Mouse (Mus musculus) cerebellum, adult 8-10 months (tissue): ENCODE measurements around the gene Sorl1.

Source experiments
- DNase-seq: peaks from one replicate; pipeline ENCODE4 v3.0.0; 2022

The Sorl1 gene

DNA sequence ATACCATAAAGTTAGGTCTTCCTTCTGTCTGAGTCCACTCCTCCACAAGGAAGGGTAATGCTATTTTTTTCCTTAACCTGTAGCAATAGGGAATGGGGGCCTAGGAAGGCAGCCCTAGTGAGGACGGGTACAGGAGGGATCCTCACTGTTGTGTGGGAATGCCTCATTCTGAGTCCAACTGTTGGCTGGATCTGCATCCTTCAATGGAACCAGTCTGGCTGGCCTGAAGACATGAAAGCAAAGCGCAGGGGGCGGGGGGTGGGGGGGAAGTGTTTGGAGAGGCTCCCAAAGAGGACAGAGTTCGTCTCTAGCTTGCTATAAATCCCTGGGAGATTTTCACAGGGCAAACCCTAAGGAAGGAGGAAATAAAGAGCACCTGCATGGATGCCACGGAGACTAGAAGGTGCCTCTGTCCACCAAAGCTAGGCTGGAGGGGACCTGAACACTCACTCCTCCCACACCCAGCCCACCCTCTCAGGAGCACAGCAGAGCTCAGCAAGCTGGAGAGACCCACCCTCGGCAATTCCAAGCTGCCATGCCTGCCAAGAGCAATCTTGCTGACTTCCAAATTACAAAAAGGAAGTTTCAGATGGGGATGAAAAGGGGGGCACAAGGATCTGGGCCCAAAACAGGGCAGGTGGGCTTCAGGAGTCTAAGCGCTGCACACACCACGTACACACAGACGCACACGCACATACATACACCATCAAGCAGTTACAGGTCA lies 2.3 kb downstream of the Sorl1 start:
- peak; percentile 28 for DNase-seq

DNA sequence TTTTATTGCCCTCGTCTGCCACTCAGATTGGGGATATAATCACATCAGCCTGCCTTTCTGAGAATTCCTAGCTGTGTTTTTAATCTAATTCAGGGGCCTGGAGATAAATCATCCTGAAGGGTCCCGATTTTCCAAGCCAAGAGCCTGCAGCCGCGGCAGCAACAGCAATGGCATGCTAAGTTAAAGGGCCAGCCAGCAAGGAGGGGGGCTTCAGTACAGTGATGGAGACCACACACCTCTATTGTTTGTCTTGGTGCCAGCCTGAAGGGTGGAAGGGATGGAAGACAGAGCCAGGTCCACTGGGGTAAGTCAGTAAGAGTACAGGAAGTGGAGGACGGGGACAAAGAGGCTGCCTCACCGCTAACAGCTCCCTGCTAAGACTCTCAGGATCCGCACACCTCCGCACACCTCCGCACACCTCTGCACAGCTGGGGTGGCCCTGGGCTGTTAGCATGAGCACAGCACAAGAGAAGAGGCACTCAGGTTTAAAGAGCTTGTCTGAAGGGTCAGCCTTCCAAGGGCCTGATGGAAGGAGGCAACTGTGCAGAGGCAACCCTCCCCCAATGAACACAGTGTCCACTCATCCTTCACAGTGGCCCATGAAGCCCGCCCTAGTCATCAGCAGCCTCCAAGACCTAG lies 7.6 kb downstream of the Sorl1 start:
- no peak for DNase-seq

DNA sequence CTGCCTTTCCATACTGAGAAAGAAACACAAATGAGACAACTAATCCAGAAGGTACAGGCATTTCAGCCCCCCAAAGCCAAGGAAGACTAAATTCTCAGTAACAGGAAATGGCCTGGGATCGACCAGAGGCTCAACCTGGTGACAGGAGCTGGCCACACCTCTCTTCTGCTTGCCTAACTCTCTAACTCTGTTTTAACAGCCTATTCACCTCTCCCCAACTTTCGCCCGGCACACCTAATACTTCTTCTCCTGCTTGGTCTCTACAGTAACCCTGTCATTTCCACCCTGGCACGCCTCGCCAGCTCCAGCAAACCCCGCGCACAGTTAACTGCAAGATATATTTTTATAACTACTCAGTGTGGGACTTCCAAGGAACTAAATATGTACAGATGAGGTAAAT lies 9.0 kb downstream of the Sorl1 start:
- no peak for DNase-seq

DNA sequence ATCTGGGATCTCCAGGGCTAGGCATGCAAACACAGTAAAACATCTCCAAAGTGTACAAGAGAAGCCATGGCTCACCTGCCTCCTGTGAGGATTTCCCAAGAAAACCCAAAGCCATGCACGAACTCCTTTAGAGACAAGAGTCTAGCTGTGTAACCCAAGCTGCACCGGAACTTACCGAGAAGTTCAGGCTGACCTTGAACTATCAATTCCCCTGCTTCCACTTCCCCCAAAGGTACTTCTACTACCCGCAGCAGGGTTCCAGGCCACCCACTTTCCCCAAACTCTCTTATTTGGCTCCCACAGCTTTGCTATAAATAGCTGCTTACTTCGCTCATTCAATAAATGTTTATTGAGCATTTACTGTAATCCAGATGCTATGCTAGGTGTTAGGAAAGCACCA lies 10.8 kb downstream of the Sorl1 start:
- no peak for DNase-seq

DNA sequence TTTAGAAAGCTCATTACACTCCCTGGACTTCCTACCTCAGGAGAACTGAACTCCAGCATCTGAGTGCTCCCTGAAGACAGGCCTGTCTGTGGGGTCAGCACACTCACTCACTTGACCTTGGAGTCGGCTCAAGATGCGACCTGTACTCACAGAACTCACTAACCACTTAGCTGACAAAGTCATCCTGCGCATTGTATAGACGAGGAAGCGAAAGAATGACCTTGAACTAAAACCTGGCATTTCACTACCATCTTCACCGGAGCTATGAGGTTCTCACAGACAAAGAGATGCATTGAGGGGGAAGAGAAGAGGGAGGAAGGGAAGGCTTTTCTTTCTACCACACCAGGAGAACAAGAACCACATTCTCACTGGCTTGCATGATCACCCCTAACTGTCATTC lies 11.4 kb downstream of the Sorl1 start:
- DNase-seq, result no peak

DNA sequence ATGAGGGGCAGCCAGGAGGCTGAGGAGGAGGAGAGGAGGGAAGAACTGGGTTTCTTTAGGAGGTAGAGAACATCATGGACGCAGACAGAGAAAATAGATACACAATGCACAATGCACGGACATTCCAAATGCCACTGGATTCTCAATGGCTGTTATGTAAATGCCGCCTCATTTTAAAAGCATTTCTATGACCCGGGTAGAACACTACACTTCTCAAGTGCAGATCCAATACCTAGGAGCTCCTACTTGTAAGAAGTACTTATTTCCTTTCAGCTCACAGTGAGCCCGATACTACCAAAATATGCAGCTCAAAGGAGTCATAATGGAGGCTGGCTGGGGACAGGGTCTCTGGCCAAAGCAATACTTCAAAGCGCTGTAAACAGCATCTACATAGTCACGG lies 12.8 kb downstream of the Sorl1 start:
- DNase-seq, result no peak

GRCm38 (mm10) chr9:42109837-42110451 lies 14.2 kb downstream of the Sorl1 start:
- no peak for DNase-seq

- no peak for DNase-seq
Measured at GRCm38 (mm10) chr9:42109131-42109530, 15.0 kb downstream of the Sorl1 start.

DNA sequence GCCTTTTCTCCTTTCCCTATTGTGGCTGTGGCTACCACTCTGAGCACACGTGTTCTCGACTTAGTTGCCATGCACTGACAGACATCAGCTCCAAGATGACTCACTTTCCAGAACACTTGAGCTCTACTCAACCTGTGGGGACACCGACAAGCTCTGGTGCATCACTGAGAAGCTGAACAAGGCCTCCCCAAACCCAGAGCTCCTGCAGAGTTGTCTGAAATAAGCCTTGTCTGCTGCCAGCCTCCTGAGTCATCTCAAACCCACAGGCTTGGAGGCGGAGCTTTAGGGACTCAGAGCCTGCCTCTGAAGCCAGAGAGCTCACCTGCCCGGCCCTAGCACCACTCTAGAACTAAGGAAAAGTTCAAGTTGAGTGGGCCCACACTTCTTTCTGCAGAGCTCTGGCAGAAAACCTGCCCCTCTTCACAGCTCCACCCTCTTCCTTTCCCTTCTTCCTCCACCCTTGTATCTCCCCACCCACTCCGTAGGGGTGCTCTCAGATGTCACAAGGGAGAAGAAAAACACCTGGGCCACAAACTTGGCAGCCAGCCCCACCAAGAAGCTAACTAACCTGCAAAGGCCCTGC lies 15.6 kb downstream of the Sorl1 start:
- peak; percentile 74 for DNase-seq

- DNase-seq, result peak; percentile 92
Measured at GRCm38 (mm10) chr9:42107062-42107461, 17.0 kb downstream of the Sorl1 start.

- DNase-seq, result no peak
Measured at GRCm38 (mm10) chr9:42106305-42106704, 17.8 kb downstream of the Sorl1 start.

DNA sequence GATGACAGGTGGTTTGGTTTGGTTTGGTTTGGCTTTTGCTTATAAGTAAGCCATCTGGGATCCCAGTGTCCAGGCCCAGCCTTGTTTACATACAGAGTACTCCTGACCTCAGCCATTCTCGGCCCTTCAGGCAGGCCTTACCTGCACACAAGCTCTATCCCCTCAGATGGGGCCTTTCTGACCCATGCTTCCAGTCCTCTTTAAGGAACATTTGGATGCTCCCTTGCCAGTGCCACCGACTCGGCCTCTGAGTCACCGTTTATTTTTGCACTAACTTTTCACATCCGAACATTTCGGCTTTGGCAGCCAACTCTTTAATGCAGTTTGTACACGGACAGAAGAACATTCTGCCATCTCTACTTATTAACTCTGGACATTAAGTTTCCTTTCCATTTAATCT lies 20.6 kb downstream of the Sorl1 start:
- no peak for DNase-seq

DNA sequence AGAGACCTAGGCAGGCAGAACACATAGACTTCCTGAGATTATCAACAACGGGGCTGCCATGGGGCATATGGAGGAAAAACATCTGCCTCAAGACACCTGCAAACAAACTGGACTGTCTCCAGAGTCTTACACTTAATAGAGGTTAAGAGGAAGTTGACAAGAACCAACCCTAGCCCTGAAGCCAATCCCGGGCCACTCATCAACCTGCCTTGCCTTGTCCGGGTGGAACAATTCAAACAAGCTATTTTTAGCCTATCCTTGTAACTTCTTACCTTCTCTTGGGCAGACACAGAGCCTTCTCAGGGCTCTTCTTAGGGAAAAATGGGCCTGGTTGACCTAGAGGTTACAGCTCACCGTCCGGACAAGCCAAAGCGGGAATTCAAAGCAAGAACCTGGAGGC lies 22.1 kb downstream of the Sorl1 start:
- no peak for DNase-seq

GRCm38 (mm10) chr9:42101266-42101665 lies 22.8 kb downstream of the Sorl1 start:
- DNase-seq, result peak; percentile 71

GRCm38 (mm10) chr9:42100618-42101210 lies 23.4 kb downstream of the Sorl1 start:
- DNase-seq, result no peak

- DNase-seq, result no peak
Measured at GRCm38 (mm10) chr9:42098474-42099121, 25.5 kb downstream of the Sorl1 start.

- no peak for DNase-seq
Measured at GRCm38 (mm10) chr9:42097731-42098473, 26.2 kb downstream of the Sorl1 start.

GRCm38 (mm10) chr9:42097006-42097730 lies 26.9 kb downstream of the Sorl1 start:
- DNase-seq, result no peak

GRCm38 (mm10) chr9:42094752-42095151 lies 29.3 kb downstream of the Sorl1 start:
- no peak for DNase-seq

DNA sequence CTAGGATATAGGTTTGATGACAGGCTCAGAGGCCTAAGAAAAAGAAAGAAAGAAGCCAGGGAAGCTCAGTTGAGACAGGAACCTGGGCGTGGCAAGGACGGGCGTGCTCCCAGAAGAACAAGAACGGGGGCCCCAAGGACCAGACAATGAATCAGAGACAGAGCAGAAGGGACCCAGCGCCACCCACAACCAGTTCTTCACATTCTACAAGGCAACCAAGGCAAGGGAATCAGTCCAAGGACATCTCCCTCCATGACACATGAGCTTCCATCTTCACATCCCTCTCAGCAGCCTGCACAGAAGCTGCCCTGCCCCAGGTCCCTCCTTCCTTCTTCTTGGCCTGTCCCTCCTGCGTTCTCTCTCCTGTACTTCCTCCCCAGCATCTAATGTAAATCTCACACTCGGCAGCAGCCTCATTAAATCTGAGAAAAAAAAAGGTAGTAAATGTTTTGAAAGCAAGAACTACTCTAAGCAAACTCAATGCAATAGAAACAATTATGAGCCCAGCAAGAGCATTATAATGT lies 30.0 kb downstream of the Sorl1 start:
- DNase-seq, result no peak

GRCm38 (mm10) chr9:42092749-42093148 lies 31.3 kb downstream of the Sorl1 start:
- no peak for DNase-seq
